Mouse (Mus musculus) monocyte, adult 5-6 weeks (primary cell): ENCODE measurements around the gene Gm13023. TPM values are rescaled to one million over a fixed set of nuclear protein-coding genes. Genes with fewer than 3 reads are reported as not detected.
"Not testable (repeated sequence)": the region's sequence is repeated elsewhere in the genome, so short reads cannot be mapped to it uniquely, and the experiment has no call there.

Source experiments
- ATAC-seq: fragments of 153-309, 156-312 bp; replicated peaks from 2 replicates; pipeline ENCODE4 v1.8.0; 2017; ENCODE audit warnings: mild to moderate bottlenecking; ENCODE audit not compliant: low TSS enrichment, insufficient number of reproducible peaks, severe bottlenecking, poor library complexity, low FRiP score
- total RNA-seq: library from RNA; stranded (forward); fragments of 200-1000, 200-491, 200-594 nt; gene quantifications from 3 replicates; pipeline ENCODE4 v1.2.3, GENCODE M21; 2017

Gene Gm13023
- not detected in 3 replicates for total RNA-seq

DNA sequence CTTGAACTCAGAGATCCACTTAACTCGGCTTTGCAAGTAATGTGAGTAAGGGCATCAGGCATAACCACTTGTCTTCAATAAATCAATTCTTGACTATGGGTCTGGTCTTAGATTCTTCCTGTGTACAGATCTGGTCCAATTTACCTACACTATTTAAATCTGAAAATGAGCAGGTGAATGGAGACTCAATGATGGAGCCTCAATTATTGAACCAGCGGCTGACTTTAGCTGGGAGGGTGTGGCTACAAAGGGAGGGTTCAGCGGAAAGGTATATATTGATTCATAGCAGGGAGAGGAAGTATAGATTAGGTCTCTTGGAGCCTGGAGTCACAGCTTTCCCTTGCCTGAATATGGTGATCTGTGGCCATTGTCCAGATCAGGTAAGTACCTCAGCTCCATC is at the start of gene Gm13023:
Gene Gm13023 (plus strand): TSS at position 301 of the 400 bp plus-strand sequence.
- ATAC-seq: not testable (repeated sequence)

- no peak for ATAC-seq
These were observed 26.8 kb downstream of the Gm13023 start, which contains the start of gene Gm13084 for GRCm38 (mm10) chr4:143815993-143816392. Gm13084 (minus strand) TSS chr4:143816093.

Other genes starting within 250 kb of the Gm13023 start
- gene BC080695, start 237.7 kb upstream of the Gm13023 start, total RNA-seq: not detected in 3 replicates
- not detected in 3 replicates for gene Gm13057, start 237.6 kb upstream of the Gm13023 start, total RNA-seq
- gene Gm13083, start 174.3 kb upstream of the Gm13023 start, total RNA-seq: not detected in 3 replicates
- gene Gm13088, start 132.1 kb upstream of the Gm13023 start, total RNA-seq: not detected in 3 replicates
- not detected in 3 replicates for gene Gm13089, start 86.6 kb upstream of the Gm13023 start, total RNA-seq
- gene Gm13078, start 69.9 kb upstream of the Gm13023 start, total RNA-seq: not detected in 3 replicates
- gene Gm13084, start 26.7 kb downstream of the Gm13023 start, total RNA-seq: not detected in 3 replicates
- gene Gm13103, start 57.1 kb downstream of the Gm13023 start, total RNA-seq: not detected in 3 replicates
- not detected in 3 replicates for gene Pramef6, start 111.0 kb downstream of the Gm13023 start, total RNA-seq
- not detected in 3 replicates for gene Pramef25, start 161.7 kb downstream of the Gm13023 start, total RNA-seq
- not detected in 3 replicates for gene Gm13101, start 177.6 kb downstream of the Gm13023 start, total RNA-seq
- gene Pramef17, start 205.0 kb downstream of the Gm13023 start, total RNA-seq: not detected in 3 replicates